Comparison of ENCODE assay signal across 12 mouse cellular contexts in genomic region chr7:99508187-99508586, GRCm38 (mm10). TPM values are rescaled to one million over a fixed set of nuclear protein-coding genes. Genes with fewer than 3 reads are reported as not detected.
DNase-seq lines count a peak whose midpoint lies in the region; ATAC-seq and TF ChIP-seq lines count a peak whose summit lies in the region.
"Not testable (repeated sequence)": the region's sequence is repeated elsewhere in the genome, so short reads cannot be mapped to it uniquely, and the experiment has no call there.
"Had no signal": no experiment of that assay in that cellular context is flagged by ENCODE, and none has a peak within 500 bp of the region (broad histone marks: within the 10 kb centered on the region; RNA-seq: fewer than 3 reads in every experiment).

No protein-coding gene starts in this region.

- ATAC-seq in common myeloid progenitor, adult 5-6 weeks (replicated peaks; ENCODE audit: low read depth, poor library complexity, severe bottlenecking): peak; percentile 62
- ATAC-seq in liver, embryonic 11.5 days (replicated peaks; ENCODE audit: low FRiP score): peak; percentile 80
- ATAC-seq in liver, embryonic 13.5 days (ENCODE audit: low read depth): peak; percentile 70
- ATAC-seq in liver, embryonic 15.5 days (ENCODE audit: insufficient read depth): peak; percentile 49
- ATAC-seq in megakaryocyte progenitor cell, adult 5-6 weeks (replicated peaks; ENCODE audit: poor library complexity): peak; percentile 73

- not testable (repeated sequence) for H3K9me3 ChIP-seq in MEL (replicated peaks; ENCODE audit: insufficient read depth, low read length); liver, embryonic 11.5 days (ENCODE audit: control insufficient read depth, low read length); liver, embryonic 13.5 days (replicated peaks); liver, embryonic 15.5 days (replicated peaks)

- H3K36me3 ChIP-seq in MEL (ENCODE audit: control insufficient read depth in 1 of 2, insufficient read depth in 2 of 2, low read length in 2 of 2); liver, embryonic 11.5 days (ENCODE audit: control insufficient read depth, insufficient read depth, low read length); liver, embryonic 13.5 days; liver, embryonic 15.5 days (replicated peaks): not testable (repeated sequence)

- TF ChIP-seq POLR2A in MEL (IDR thresholded peaks at IDR 0.05; ENCODE audit: control insufficient read depth in 1 of 2, insufficient read depth in 1 of 2, low read depth in 1 of 2, low read length in 2 of 2, poor library complexity in 1 of 2): peak in 1 of 2 experiments; percentile 28; a peak in 1 of 4 replicates

- not testable (repeated sequence) for H3K4me3 ChIP-seq in MEL (ENCODE audit: control insufficient read depth in 1 of 2, insufficient read depth in 1 of 2, low read depth in 2 of 2, low read length in 2 of 2); liver, embryonic 11.5 days (ENCODE audit: low read depth, low read length); liver, embryonic 13.5 days (replicated peaks); liver, embryonic 15.5 days (replicated peaks)

- peak; percentile 17 to 20; a peak in 1 of 4 replicates for TF ChIP-seq EP300 in MEL (IDR thresholded peaks at IDR 0.05; ENCODE audit: low read depth in 1 of 2, low read length in 2 of 2)

- TF ChIP-seq RAD21 in MEL (IDR thresholded peaks at IDR 0.05; ENCODE audit: low read depth, low read length): not testable (repeated sequence)

- not testable (repeated sequence) for H3K79me2 ChIP-seq in MEL (ENCODE audit: control insufficient read depth, insufficient read depth, low read length, poor library complexity)

- peaks cover 0 to 11% of the 10 kb centered on the region in 2 experiments for H3K4me1 ChIP-seq in MEL (ENCODE audit: control insufficient read depth in 1 of 2, insufficient read depth in 2 of 2, low read length in 2 of 2)
- H3K4me1 ChIP-seq in liver, embryonic 11.5 days (replicated peaks; ENCODE audit: control insufficient read depth, insufficient read depth, low read length): not testable (repeated sequence)
- peaks cover 31% of the 10 kb centered on the region; the same call in 1 of the 2 replicates for H3K4me1 ChIP-seq in liver, embryonic 13.5 days (replicated peaks)
- peaks cover 18% of the 10 kb centered on the region; the same call in 1 of the 2 replicates for H3K4me1 ChIP-seq in liver, embryonic 15.5 days (replicated peaks)

- not testable (repeated sequence) for H3K4me2 ChIP-seq in liver, embryonic 11.5 days; liver, embryonic 13.5 days; liver, embryonic 15.5 days

- not testable (repeated sequence) for TF ChIP-seq CTCF in MEL (IDR thresholded peaks at IDR 0.05 in 2 of 3, conservative IDR thresholded peaks at IDR 0.05 in 1 of 3; ENCODE audit: control insufficient read depth in 1 of 3, insufficient read depth in 1 of 3, low read depth in 2 of 3, low read length in 3 of 3, poor library complexity in 1 of 3, severe bottlenecking in 1 of 3)

- peak; percentile 22 for DNase-seq in A20 (ENCODE audit: low read depth, low spot score)
- DNase-seq in MEL (ENCODE audit: low read depth, low spot score): peak; percentile 83
- not testable (repeated sequence) for DNase-seq in liver, embryonic 11.5 days (ENCODE audit: low spot score)
- DNase-seq in liver, embryonic 13.5 days: peak; percentile 26
- peak; percentile 19 for DNase-seq in thymus, postnatal 0 days (ENCODE audit: low spot score)

- H3K27ac ChIP-seq in MEL (ENCODE audit: control insufficient read depth, low read depth, low read length); liver, embryonic 11.5 days (ENCODE audit: low read depth, low read length); liver, embryonic 15.5 days (replicated peaks): not testable (repeated sequence)
- peak overlapping the region; percentile 9; the same call in 1 of the 2 replicates for H3K27ac ChIP-seq in liver, embryonic 13.5 days

- not testable (repeated sequence) for H3K27me3 ChIP-seq in MEL (ENCODE audit: control insufficient read depth in 1 of 2, insufficient read depth in 2 of 2, low read length in 2 of 2); liver, embryonic 11.5 days (replicated peaks; ENCODE audit: control insufficient read depth, insufficient read depth, low read length); liver, embryonic 13.5 days; liver, embryonic 15.5 days

- not testable (repeated sequence) for H3K9ac ChIP-seq in MEL (ENCODE audit: control insufficient read depth, low read depth, low read length, poor library complexity, severe bottlenecking); liver, embryonic 11.5 days (ENCODE audit: low read depth, low read length); liver, embryonic 13.5 days; liver, embryonic 15.5 days

- 16% methylated on average over 2 of the region's 2 CpGs for WGBS in liver, embryonic 11.5 days
- WGBS in liver, embryonic 13.5 days (ENCODE audit: insufficient replicate concordance): 3% methylated on average over 2 of the region's 2 CpGs
- 6% methylated on average over 2 of the region's 2 CpGs for WGBS in liver, embryonic 15.5 days (ENCODE audit: insufficient replicate concordance)

TF ChIP-seq in MEL, 35 proteins besides CTCF, POLR2A, EP300 and RAD21:
- TF ChIP-seq HCFC1 (IDR thresholded peaks at IDR 0.05; ENCODE audit: low read depth, low read length) (0 out of 2 replicates have a peak, but pooled peaks have one; percentile 22), ETS1 (IDR thresholded peaks at IDR 0.05; ENCODE audit: low read depth, low read length) (peak; percentile 71), MYC (IDR thresholded peaks at IDR 0.05; ENCODE audit: low read depth, low read length) (peak; percentile 80), GATA1 (IDR thresholded peaks at IDR 0.05; ENCODE audit: low read depth, low read length) (0 out of 2 replicates have a peak, but pooled peaks have one; percentile 15), TBP (IDR thresholded peaks at IDR 0.05; ENCODE audit: low read depth, low read length) (peak; percentile 97), MAX (IDR thresholded peaks at IDR 0.05; ENCODE audit: low read length) (peak; percentile 76), MXI1 (IDR thresholded peaks at IDR 0.05; ENCODE audit: low read depth, low read length) (peak; percentile 36; the same call in 1 of the 2 replicates), ELF1 (IDR thresholded peaks at IDR 0.05; ENCODE audit: low read depth, low read length) (peak; percentile 36; the same call in 1 of the 2 replicates)
TF ChIP-seq in MEL: peak in this region for 8; not testable (repeated sequence) for 27.

RNA-seq across cellular contexts. Expression of gene Rps3, which starts 24.6 kb away (rescaled TPM):
- total RNA-seq in MEL (2012; rRNA removed): 2,066 and 2,287 TPM in 2 replicates
- 1,000 to 10,000 TPM in 1 of 2 experiments, 100 to 1,000 TPM in 1; 157 to 1,899 TPM for polyA plus RNA-seq in MEL (2012; ENCODE audit: insufficient read depth in 1 of 2, insufficient read length in 2 of 2, low read depth in 1 of 2, low replicate concordance in 2 of 2, missing spikeins in 1 of 2)
- total RNA-seq in common myeloid progenitor, adult 5-6 weeks (2017): 1,801 and 2,134 TPM in 2 replicates
- 934 and 944 TPM in 2 replicates for polyA plus RNA-seq in liver, embryonic 11.5 days (2014; fragmentation: Nextera tagmentation; extraction: Ambion mirVana)
- polyA plus RNA-seq in liver, embryonic 13.5 days (2015; fragmentation: Nextera tagmentation; extraction: Ambion mirVana): 741 and 746 TPM in 2 replicates
- polyA plus RNA-seq in liver, embryonic 15.5 days (2015; fragmentation: Nextera tagmentation; extraction: Ambion mirVana): 380 and 449 TPM in 2 replicates
- 1,629 and 1,793 TPM in 2 replicates for total RNA-seq in megakaryocyte progenitor cell, adult 5-6 weeks (2015)
- 2,248 and 2,565 TPM in 2 replicates for total RNA-seq in megakaryocyte progenitor cell, adult 5-6 weeks (2017)
- polyA plus RNA-seq in thymus, postnatal 0 days (2015; fragmentation: Nextera tagmentation; extraction: Ambion mirVana): 1,054 and 1,103 TPM in 2 replicates

RNA-seq across cellular contexts. Expression of gene Arrb1, which starts 27.1 kb away (rescaled TPM):
- total RNA-seq in MEL (2012; rRNA removed): 44.3 and 62.7 TPM in 2 replicates
- polyA plus RNA-seq in MEL (2012; ENCODE audit: insufficient read depth in 1 of 2, insufficient read length in 2 of 2, low read depth in 1 of 2, low replicate concordance in 2 of 2, missing spikeins in 1 of 2): 10 to 100 TPM; 27.0 to 67.7 TPM
- 45.4 and 48.7 TPM in 2 replicates for total RNA-seq in common myeloid progenitor, adult 5-6 weeks (2017)
- 27.9 and 28.9 TPM in 2 replicates for polyA plus RNA-seq in liver, embryonic 11.5 days (2014; fragmentation: Nextera tagmentation; extraction: Ambion mirVana)
- 96.5 and 121 TPM in 2 replicates for polyA plus RNA-seq in liver, embryonic 13.5 days (2015; fragmentation: Nextera tagmentation; extraction: Ambion mirVana)
- polyA plus RNA-seq in liver, embryonic 15.5 days (2015; fragmentation: Nextera tagmentation; extraction: Ambion mirVana): 97.2 and 101 TPM in 2 replicates
- 23.5 and 24.1 TPM in 2 replicates for total RNA-seq in megakaryocyte progenitor cell, adult 5-6 weeks (2015)
- 48.2 and 49.2 TPM in 2 replicates for total RNA-seq in megakaryocyte progenitor cell, adult 5-6 weeks (2017)
- polyA plus RNA-seq in thymus, postnatal 0 days (2015; fragmentation: Nextera tagmentation; extraction: Ambion mirVana): 4.6 and 5.2 TPM in 2 replicates

RNA-seq across cellular contexts. Expression of gene Klhl35, which starts 42.4 kb away (rescaled TPM):
- not detected in 2 replicates for total RNA-seq in MEL (2012; rRNA removed)
- under 1 TPM in 1 of 2 experiments, not detected in 1; 0.04 TPM for polyA plus RNA-seq in MEL (2012; ENCODE audit: insufficient read depth in 1 of 2, insufficient read length in 2 of 2, low read depth in 1 of 2, low replicate concordance in 2 of 2, missing spikeins in 1 of 2)
- not detected in 2 replicates for total RNA-seq in common myeloid progenitor, adult 5-6 weeks (2017)
- 0.23 and 0.32 TPM in 2 replicates for polyA plus RNA-seq in liver, embryonic 11.5 days (2014; fragmentation: Nextera tagmentation; extraction: Ambion mirVana)
- polyA plus RNA-seq in liver, embryonic 13.5 days (2015; fragmentation: Nextera tagmentation; extraction: Ambion mirVana): 0.12 and 0.21 TPM in 2 replicates
- polyA plus RNA-seq in liver, embryonic 15.5 days (2015; fragmentation: Nextera tagmentation; extraction: Ambion mirVana): 0.06 and 0.09 TPM in 2 replicates
- 0.79 and 1.0 TPM in 2 replicates for total RNA-seq in megakaryocyte progenitor cell, adult 5-6 weeks (2015)
- 1.2 TPM in 2 replicates for total RNA-seq in megakaryocyte progenitor cell, adult 5-6 weeks (2017)
- 0.90 and 1.1 TPM in 2 replicates for polyA plus RNA-seq in thymus, postnatal 0 days (2015; fragmentation: Nextera tagmentation; extraction: Ambion mirVana)
- total RNA-seq: G1E had no signal
- polyA plus RNA-seq: activated CD4-positive, CD25-positive, alpha-beta regulatory T cell, adult 4 months; C2C12; erythroblast, embryonic 14.5 days; G1E had no signal
